ENCODE assay signal across 8 mouse cellular contexts in genomic region chr6:72277508-72278166, GRCm38 (mm10). TPM values are rescaled to one million over a fixed set of nuclear protein-coding genes. Genes with fewer than 3 reads are reported as not detected.
DNase-seq lines count a peak whose midpoint lies in the region; ATAC-seq and TF ChIP-seq lines count a peak whose summit lies in the region.
"Had no signal": no experiment of that assay in that cellular context is flagged by ENCODE, and none has a peak within 500 bp of the region (broad histone marks: within the 10 kb centered on the region; RNA-seq: fewer than 3 reads in every experiment).

No protein-coding gene starts in this region.

- H3K36me3 ChIP-seq in C2C12 (ENCODE audit: control insufficient read depth, insufficient read depth): no peaks in the 10 kb centered on the region
- H3K36me3 ChIP-seq in liver, embryonic 16.5 days (ENCODE audit: control insufficient read depth, insufficient read depth): no peaks in the 10 kb centered on the region
- H3K36me3 ChIP-seq: limb, embryonic 15.5 days had no signal

- ATAC-seq in liver, embryonic 16.5 days (ENCODE audit: low read depth): no peak
- no peak for ATAC-seq in erythroid progenitor cell, adult 5-6 weeks (replicated peaks; ENCODE audit: low FRiP score, poor library complexity, severe bottlenecking)

- peaks cover 68% of the 10 kb centered on the region for H3K4me1 ChIP-seq in liver, embryonic 16.5 days (ENCODE audit: control insufficient read depth, low read depth, low read length)
- H3K4me1 ChIP-seq: limb, embryonic 15.5 days had no signal

- TF ChIP-seq CTCF in C2C12 (IDR thresholded peaks at IDR 0.05; ENCODE audit: control insufficient read depth, insufficient read depth, insufficient read length): no peak

- H3K79me2 ChIP-seq in C2C12 (ENCODE audit: control insufficient read depth, insufficient read depth): no peaks in the 10 kb centered on the region

- no peaks in the 10 kb centered on the region for H3K9me3 ChIP-seq in liver, embryonic 16.5 days (replicated peaks; ENCODE audit: control insufficient read depth, low read length)
- H3K9me3 ChIP-seq: limb, embryonic 15.5 days had no signal

- DNase-seq in Muller cell, postnatal 12 days (ENCODE audit: inconsistent ontology term): peak; percentile 11
- peak; percentile 73 for DNase-seq in heart, postnatal 25 days (ENCODE audit: low spot score)
- no peak for DNase-seq in embryo, embryonic 11 days
- no peak for DNase-seq in left cerebral cortex, postnatal 4 days

- H3K4me3 ChIP-seq in C2C12 (ENCODE audit: insufficient read depth, poor library complexity, severe bottlenecking): no peak overlapping the region
- no peak overlapping the region for H3K4me3 ChIP-seq in liver, embryonic 16.5 days (ENCODE audit: low read depth, low read length)
- H3K4me3 ChIP-seq: limb, embryonic 15.5 days had no signal

- H3K27me3 ChIP-seq in C2C12 (ENCODE audit: control insufficient read depth, insufficient read depth, insufficient read length): no peaks in the 10 kb centered on the region
- H3K27me3 ChIP-seq in liver, embryonic 16.5 days (ENCODE audit: control insufficient read depth, insufficient read depth, low read depth, low read length): no peaks in the 10 kb centered on the region
- H3K27me3 ChIP-seq: limb, embryonic 15.5 days had no signal

- no peaks in the 10 kb centered on the region for H3K79me3 ChIP-seq in C2C12 (ENCODE audit: low read depth)

- peak overlapping the region; percentile 94 for H3K27ac ChIP-seq in liver, embryonic 16.5 days (ENCODE audit: low read length)
- H3K27ac ChIP-seq: limb, embryonic 15.5 days had no signal

- H3K4me2 ChIP-seq in liver, embryonic 16.5 days (ENCODE audit: low read depth, low read length): no peak overlapping the region
- H3K4me2 ChIP-seq: limb, embryonic 15.5 days had no signal

- no peak overlapping the region for H3ac ChIP-seq in C2C12 (ENCODE audit: control insufficient read depth, insufficient read length, low read depth)

- peak overlapping the region; percentile 43 for H3K9ac ChIP-seq in liver, embryonic 16.5 days (ENCODE audit: low read depth, low read length)
- H3K9ac ChIP-seq: limb, embryonic 15.5 days had no signal

- WGBS in liver, embryonic 16.5 days (ENCODE audit: insufficient replicate concordance): 39% methylated on average over 9 of the region's 9 CpGs

- intact Hi-C loops in heart, postnatal 25 days (cut with DNase I): loop anchor here (2.0 kb wide), 1 partner anchor 61 kb away; no protein-coding TSS in a partner anchor
- intact Hi-C loops in left cerebral cortex, postnatal 4 days (cut with DNase I): no loop called here

TF ChIP-seq in C2C12, 6 proteins besides CTCF, POLR2A, EP300 and RAD21:
- TF ChIP-seq MYOG (IDR thresholded peaks at IDR 0.05; ENCODE audit: control insufficient read depth, extremely low read depth, insufficient read length): no peak
- TF ChIP-seq FOSL1 (IDR thresholded peaks at IDR 0.05; ENCODE audit: insufficient read depth, low read length, poor library complexity, severe bottlenecking): peak; percentile 1
- TF ChIP-seq MAX (IDR thresholded peaks at IDR 0.05): no peak
- TF ChIP-seq CEBPB (IDR thresholded peaks at IDR 0.05; ENCODE audit: low read depth): no peak
- TF ChIP-seq USF1 (IDR thresholded peaks at IDR 0.05; ENCODE audit: low read depth): no peak
- TF ChIP-seq MYOD1 (IDR thresholded peaks at IDR 0.05; ENCODE audit: control insufficient read depth, insufficient read length, low read depth): peak; percentile 50

RNA-seq across cellular contexts. Expression of gene Sftpb, which starts 26.8 kb away (rescaled TPM):
- not detected for polyA plus RNA-seq in C2C12 (2012; fragmentation: generic; extraction: Trizol)
- total RNA-seq in heart, postnatal 25 days (2021): under 1 TPM in 1 of 2 experiments, not detected in 1; 0.45 TPM
- not detected in 2 replicates for polyA plus RNA-seq in liver, embryonic 16.5 days (2015; fragmentation: Nextera tagmentation; extraction: Ambion mirVana)
- total RNA-seq in left cerebral cortex, postnatal 4 days (2021): under 1 TPM in 1 of 2 experiments, not detected in 1; 0.26 TPM
- total RNA-seq in erythroid progenitor cell, adult 5-6 weeks (2015; ENCODE audit: low replicate concordance): not detected in 2 replicates
- not detected in 2 replicates for total RNA-seq in erythroid progenitor cell, adult 5-6 weeks (2017; ENCODE audit: low replicate concordance)
- polyA plus RNA-seq: limb, embryonic 15.5 days had no signal

RNA-seq across cellular contexts. Expression of gene Atoh8, which starts 42.3 kb away (rescaled TPM):
- 34.4 TPM for polyA plus RNA-seq in C2C12 (2012; fragmentation: generic; extraction: Trizol)
- total RNA-seq in heart, postnatal 25 days (2021): 10 to 100 TPM in 1 of 2 experiments, 1 to 10 TPM in 1; 6.1 to 12.4 TPM
- polyA plus RNA-seq in liver, embryonic 16.5 days (2015; fragmentation: Nextera tagmentation; extraction: Ambion mirVana): 0.90 and 0.92 TPM in 2 replicates
- total RNA-seq in left cerebral cortex, postnatal 4 days (2021): 1 to 10 TPM; 1.8 TPM
- total RNA-seq in erythroid progenitor cell, adult 5-6 weeks (2015; ENCODE audit: low replicate concordance): not detected in 2 replicates
- not detected in 2 replicates for total RNA-seq in erythroid progenitor cell, adult 5-6 weeks (2017; ENCODE audit: low replicate concordance)

Comparison
In these comparisons a context has a peak if more than half of its experiments do, and no peak if none do; other contexts are left out.
1. DNase-seq: peak in Muller cell, postnatal 12 days (single experiment) and heart, postnatal 25 days (single experiment); none in embryo, embryonic 11 days (single experiment) and left cerebral cortex, postnatal 4 days (single experiment).